Mouse (Mus musculus) heart, embryonic 11.5 days (tissue): Measurements from ENCODE around the gene Isy1. TPM values are rescaled to one million over a fixed set of nuclear protein-coding genes. Genes with fewer than 3 reads are reported as not detected.

Source experiments
- ATAC-seq: fragments of 200-750 bp; cut with Nextera tagmentation; replicated peaks from 2 replicates; pipeline ENCODE4 v1.8.0; 2017; ENCODE audit warnings: moderate library complexity; ENCODE audit not compliant: insufficient number of reproducible peaks, low FRiP score, low TSS enrichment
- H3K27ac ChIP-seq: fragments of 300-500 bp; sonication (generic); 2 replicates; pipeline ENCODE4 v1.5.1; 2014; ENCODE audit warnings: mild to moderate bottlenecking, low read depth, low read length
- H3K27me3 ChIP-seq: fragments of 300-500 bp; sonication (generic); 2 replicates; pipeline ENCODE4 v1.6.1; 2014; ENCODE audit warnings: mild to moderate bottlenecking, low read length, mixed read lengths; ENCODE audit not compliant: control insufficient read depth, insufficient read depth
- H3K36me3 ChIP-seq: fragments of 300-500 bp; sonication (generic); 2 replicates; pipeline ENCODE4 v1.6.1; 2014; ENCODE audit warnings: mild to moderate bottlenecking, low read length, moderate library complexity, mixed read lengths; ENCODE audit not compliant: control insufficient read depth, insufficient read depth
- H3K4me1 ChIP-seq: fragments of 300-500 bp; sonication (generic); 2 replicates; pipeline ENCODE4 v1.6.1; 2014; ENCODE audit warnings: low read length; ENCODE audit not compliant: control insufficient read depth, insufficient read depth
- H3K4me2 ChIP-seq: fragments of 300-500 bp; sonication (generic); 2 replicates; pipeline ENCODE4 v1.6.1; 2014; ENCODE audit warnings: mild to moderate bottlenecking, moderate library complexity
- H3K4me3 ChIP-seq: fragments of 300-500 bp; sonication (generic); 2 replicates; pipeline ENCODE4 v1.5.1; 2014; ENCODE audit warnings: low read depth, low read length
- H3K9ac ChIP-seq: fragments of 300-500 bp; sonication (generic); 2 replicates; pipeline ENCODE4 v1.6.1; 2014; ENCODE audit warnings: mild to moderate bottlenecking, low read depth, low read length, moderate library complexity
- H3K9me3 ChIP-seq: fragments of 300-500 bp; sonication (generic); replicated peaks from 2 replicates; pipeline ENCODE4 v1.6.1; 2016; ENCODE audit warnings: low read length; ENCODE audit not compliant: control insufficient read depth
- WGBS: fragments of 180-500 bp; shearing (Covaris S2); extraction: QIAGEN DNeasy Blood & Tissue Kit; methylation state at CpG from one replicate; pipeline ENCODE4 v1.1.7; 2014; ENCODE audit not compliant: insufficient replicate concordance; 5-methylcytosine and 5-hydroxymethylcytosine counted together
- polyA plus RNA-seq: library from polyadenylated mRNA; unstranded; fragments of >200 nt; fragmentation: Nextera tagmentation; extraction: Ambion mirVana; gene quantifications from 2 replicates; pipeline ENCODE4 v1.2.1, GENCODE M21; 2014

Isy1 gene
- polyA plus RNA-seq, 1 experiment from 2014 or later = 28.1 TPM

GRCm38 (mm10) chr6:87805448-87805847 lies 33.1 kb downstream of the Isy1 start:
- Histone ChIP-seq H3K9me3 (no peaks in the 10 kb centered on the region), H3K4me3 (no peak overlapping the region), H3K4me2 (no peak overlapping the region), H3K36me3 (no peaks in the 10 kb centered on the region), H3K27ac (no peak overlapping the region), H3K4me1 (no peaks in the 10 kb centered on the region), H3K27me3 (no peaks in the 10 kb centered on the region), H3K9ac (no peak overlapping the region)
- WGBS = 90% methylated on average over 7 of the region's 7 CpGs
- no peak for ATAC-seq

GRCm38 (mm10) chr6:87804886-87805285 lies 33.7 kb downstream of the Isy1 start:
- WGBS = 78% methylated on average over 7 of the region's 7 CpGs
- H3K4me2 ChIP-seq = no peak overlapping the region

GRCm38 (mm10) chr6:87804036-87804435 lies 34.6 kb downstream of the Isy1 start:
- no peaks in the 10 kb centered on the region for H3K9me3 ChIP-seq
- H3K4me3 ChIP-seq = no peak overlapping the region
- H3K4me2 ChIP-seq = no peak overlapping the region
- H3K9ac ChIP-seq = no peak overlapping the region
- no peak overlapping the region for H3K27ac ChIP-seq
- WGBS = 74% methylated on average over 1 of the region's 1 CpGs
- no peaks in the 10 kb centered on the region for H3K36me3 ChIP-seq
- ATAC-seq = no peak
- no peaks in the 10 kb centered on the region for H3K27me3 ChIP-seq
- 0 out of 2 replicates have a peak, but pooled peaks cover 3% of the 10 kb centered on the region for H3K4me1 ChIP-seq

More at GRCm38 (mm10) chr6:87804886-87805285, 33.7 kb downstream of the Isy1 start:
- Histone ChIP-seq H3K9ac (no peak overlapping the region), H3K4me3 (no peak overlapping the region), H3K36me3 (no peaks in the 10 kb centered on the region), H3K4me1 (no peaks in the 10 kb centered on the region), H3K27ac (no peak overlapping the region), H3K9me3 (no peaks in the 10 kb centered on the region), H3K27me3 (no peaks in the 10 kb centered on the region)
- ATAC-seq = no peak

GRCm38 (mm10) chr6:87802462-87802861 lies 36.1 kb downstream of the Isy1 start:
- H3K36me3 ChIP-seq = no peaks in the 10 kb centered on the region
- H3K4me3 ChIP-seq = no peak overlapping the region
- WGBS = 86% methylated on average over 7 of the region's 7 CpGs
- no peak for ATAC-seq
- H3K4me2 ChIP-seq = no peak overlapping the region
- no peaks in the 10 kb centered on the region for H3K27me3 ChIP-seq
- no peak overlapping the region for H3K27ac ChIP-seq
- H3K9me3 ChIP-seq = no peaks in the 10 kb centered on the region
- no peak overlapping the region for H3K9ac ChIP-seq
- H3K4me1 ChIP-seq = 0 out of 2 replicates have a peak, but pooled peaks cover 3% of the 10 kb centered on the region

GRCm38 (mm10) chr6:87799576-87799975 lies 39.0 kb downstream of the Isy1 start:
- Histone ChIP-seq H3K27me3 (no peaks in the 10 kb centered on the region), H3K4me1 (0 out of 2 replicates have a peak, but pooled peaks cover 3% of the 10 kb centered on the region), H3K36me3 (no peaks in the 10 kb centered on the region), H3K27ac (no peak overlapping the region), H3K9ac (no peak overlapping the region), H3K9me3 (no peaks in the 10 kb centered on the region), H3K4me2 (no peak overlapping the region), H3K4me3 (no peak overlapping the region)
- WGBS = 64% methylated on average over 6 of the region's 6 CpGs
- ATAC-seq = no peak

- WGBS = 30% methylated on average over 2 of the region's 2 CpGs
- no peak overlapping the region for H3K4me3 ChIP-seq
- H3K27me3 ChIP-seq = no peaks in the 10 kb centered on the region
- H3K4me2 ChIP-seq = no peak overlapping the region
- ATAC-seq = no peak
- H3K9me3 ChIP-seq = no peaks in the 10 kb centered on the region
- 0 out of 2 replicates have a peak, but pooled peaks cover 3% of the 10 kb centered on the region for H3K4me1 ChIP-seq
- H3K9ac ChIP-seq = no peak overlapping the region
- H3K27ac ChIP-seq = no peak overlapping the region
- H3K36me3 ChIP-seq = 0 out of 2 replicates have a peak, but pooled peaks cover 2% of the 10 kb centered on the region
These were observed 41.3 kb downstream of the Isy1 start for GRCm38 (mm10) chr6:87797321-87797720.

- peaks cover 6% of the 10 kb centered on the region; the same call in 1 of the 2 replicates for H3K36me3 ChIP-seq
- no peak overlapping the region for H3K27ac ChIP-seq
- no peak overlapping the region for H3K4me2 ChIP-seq
- no peak overlapping the region for H3K9ac ChIP-seq
- H3K4me1 ChIP-seq = peaks cover 4% of the 10 kb centered on the region; the same call in 1 of the 2 replicates
- WGBS = 83% methylated on average over 6 of the region's 6 CpGs
- H3K4me3 ChIP-seq = no peak overlapping the region
- H3K27me3 ChIP-seq = no peaks in the 10 kb centered on the region
- no peak for ATAC-seq
- no peaks in the 10 kb centered on the region for H3K9me3 ChIP-seq
These were observed 42.2 kb downstream of the Isy1 start for GRCm38 (mm10) chr6:87796251-87796880.

- Histone ChIP-seq H3K9me3 (no peaks in the 10 kb centered on the region), H3K36me3 (peaks cover 6% of the 10 kb centered on the region; the same call in 1 of the 2 replicates), H3K9ac (no peak overlapping the region), H3K27ac (no peak overlapping the region), H3K4me2 (no peak overlapping the region), H3K4me3 (no peak overlapping the region), H3K4me1 (peaks cover 9% of the 10 kb centered on the region; the same call in 1 of the 2 replicates), H3K27me3 (no peaks in the 10 kb centered on the region)
- 72% methylated on average over 6 of the region's 6 CpGs for WGBS
- ATAC-seq = no peak
These were observed 43.0 kb downstream of the Isy1 start for GRCm38 (mm10) chr6:87795385-87796150.
